Mouse (Mus musculus): ENCODE measurements around the gene Aldh16a1.

GRCm38 (mm10) chr7:45123186-45123570 is 31.2 kb downstream of the Aldh16a1 start:
- no peak for TF ChIP-seq GATA1 (IDR thresholded peaks at IDR 0.05; ENCODE audit: borderline replicate concordance, low read length)
- no peak for TF ChIP-seq CTCF (IDR thresholded peaks at IDR 0.05; ENCODE audit: low read depth, low read length)
